Comparison of ENCODE assay signal across 8 mouse cellular contexts in genomic region chr4:136145991-136146711, GRCm38 (mm10). TPM values are rescaled to one million over a fixed set of nuclear protein-coding genes. Genes with fewer than 3 reads are reported as not detected.
DNase-seq lines count a peak whose midpoint lies in the region; ATAC-seq and TF ChIP-seq lines count a peak whose summit lies in the region.

No protein-coding gene starts in this region.

- TF ChIP-seq EP300 in heart, adult 2 months (IDR thresholded peaks at IDR 0.05; ENCODE audit: insufficient read depth, low read depth, low read length): 0 out of 2 replicates have a peak, but pooled peaks have one; percentile 16

- peak overlapping the region; percentile 80 for H3K4me3 ChIP-seq in heart, adult 2 months
- peak overlapping the region; percentile 68 for H3K4me3 ChIP-seq in embryonic fibroblast, embryonic 13.5 days (ENCODE audit: insufficient read depth, low read length)
- H3K4me3 ChIP-seq in intestine, postnatal 0 days (ENCODE audit: low read depth, low read length): peak overlapping the region; percentile 58; the same call in 1 of the 2 replicates
- peak overlapping the region; percentile 48; the same call in 1 of the 2 replicates for H3K4me3 ChIP-seq in midbrain, embryonic 15.5 days

- H3K4me2 ChIP-seq in intestine, postnatal 0 days (replicated peaks; ENCODE audit: low read depth): peak overlapping the region; percentile 71
- peak overlapping the region; percentile 79 for H3K4me2 ChIP-seq in midbrain, embryonic 15.5 days

- peak overlapping the region; percentile 69 for H3K9ac ChIP-seq in heart, adult 2 months (ENCODE audit: low read depth, low read length)
- 0 out of 2 replicates have a peak overlapping the region, but pooled peaks have one; percentile 63 for H3K9ac ChIP-seq in intestine, postnatal 0 days (ENCODE audit: low read depth, low read length)
- no peak overlapping the region for H3K9ac ChIP-seq in midbrain, embryonic 15.5 days

- peaks cover 9% of the 10 kb centered on the region for H3K4me1 ChIP-seq in heart, adult 2 months (ENCODE audit: control insufficient read depth, insufficient read depth, low read length)
- peaks cover 20% of the 10 kb centered on the region for H3K4me1 ChIP-seq in embryonic fibroblast, embryonic 13.5 days (ENCODE audit: control insufficient read depth, insufficient read depth, low read length)
- peaks cover 9% of the 10 kb centered on the region for H3K4me1 ChIP-seq in intestine, postnatal 0 days (replicated peaks; ENCODE audit: control insufficient read depth, insufficient read depth, low read length)
- H3K4me1 ChIP-seq in midbrain, embryonic 15.5 days: peaks cover 52% of the 10 kb centered on the region

- no peak for ATAC-seq in intestine, postnatal 0 days
- no peak for ATAC-seq in midbrain, embryonic 15.5 days (replicated peaks)

- DNase-seq in heart, adult 2 months: peak; percentile 17 to 35
- no peak for DNase-seq in heart, adult 9 months (ENCODE audit: low spot score in 2 of 2)
- DNase-seq in adipocyte (ENCODE audit: low spot score): no peak
- no peak for DNase-seq in thymus, postnatal 4 days
- DNase-seq in adrenal gland, postnatal 36 days: no peak

- H3K27ac ChIP-seq in heart, adult 2 months: peak overlapping the region; percentile 99
- peak overlapping the region; percentile 93 for H3K27ac ChIP-seq in embryonic fibroblast, embryonic 13.5 days (ENCODE audit: insufficient read depth, low read length)
- H3K27ac ChIP-seq in intestine, postnatal 0 days (ENCODE audit: low read depth, low read length): peak overlapping the region; percentile 85
- no peak overlapping the region for H3K27ac ChIP-seq in midbrain, embryonic 15.5 days

- WGBS in heart, adult 2 months: 36% methylated on average over 7 of the region's 7 CpGs
- 43% methylated on average over 7 of the region's 7 CpGs for WGBS in intestine, postnatal 0 days
- 17% methylated on average over 7 of the region's 7 CpGs for WGBS in midbrain, embryonic 15.5 days

- no peaks in the 10 kb centered on the region for H3K27me3 ChIP-seq in heart, adult 2 months (ENCODE audit: control insufficient read depth, insufficient read depth, low read length)
- H3K27me3 ChIP-seq in intestine, postnatal 0 days (replicated peaks; ENCODE audit: control insufficient read depth, insufficient read depth, low read length): no peaks in the 10 kb centered on the region
- 0 out of 2 replicates have a peak, but pooled peaks cover 6% of the 10 kb centered on the region for H3K27me3 ChIP-seq in midbrain, embryonic 15.5 days (replicated peaks)

- TF ChIP-seq POLR2A in heart, adult 2 months (IDR thresholded peaks at IDR 0.05; ENCODE audit: insufficient read depth, low read depth, low read length): no peak; the same call in 1 of the 2 replicates
- peak; percentile 76 for TF ChIP-seq POLR2A in embryonic fibroblast, embryonic 13.5 days (IDR thresholded peaks at IDR 0.05; ENCODE audit: low read depth, low read length)

- H3K9me3 ChIP-seq in intestine, postnatal 0 days (ENCODE audit: control insufficient read depth): no peaks in the 10 kb centered on the region
- H3K9me3 ChIP-seq in midbrain, embryonic 15.5 days: no peaks in the 10 kb centered on the region

- no peak for TF ChIP-seq CTCF in heart, adult 2 months (IDR thresholded peaks at IDR 0.05)
- no peak for TF ChIP-seq CTCF in embryonic fibroblast, embryonic 13.5 days (IDR thresholded peaks at IDR 0.05; ENCODE audit: borderline replicate concordance, insufficient read depth, low read length)
- no peak for TF ChIP-seq CTCF in intestine, postnatal 0 days (IDR thresholded peaks at IDR 0.05; ENCODE audit: low read depth)

- H3K79me2 ChIP-seq in heart, adult 2 months (replicated peaks; ENCODE audit: control insufficient read depth, insufficient read depth, low read length): no peaks in the 10 kb centered on the region

- H3K36me3 ChIP-seq in heart, adult 2 months (ENCODE audit: control insufficient read depth, insufficient read depth, low read length): peaks cover 3% of the 10 kb centered on the region
- no peaks in the 10 kb centered on the region for H3K36me3 ChIP-seq in intestine, postnatal 0 days (ENCODE audit: control insufficient read depth, insufficient read depth)
- H3K36me3 ChIP-seq in midbrain, embryonic 15.5 days (replicated peaks): no peaks in the 10 kb centered on the region

- intact Hi-C loops in heart, adult 2 months (cut with DNase I): no loop called here

RNA-seq across cellular contexts. Expression of gene Id3, which starts 2.9 kb away (rescaled TPM):
- total RNA-seq in heart, adult 2 months (2021): 10 to 100 TPM; 56.8 to 58.8 TPM
- 92.1 and 120 TPM in 2 replicates for polyA plus RNA-seq in heart, adult 2 months (2012; rRNA removed)
- 201 and 239 TPM in 2 replicates for polyA plus RNA-seq in embryonic fibroblast, embryonic 13.5 days (2011; ENCODE audit: insufficient read length, low read depth, missing spikeins)
- 106 and 118 TPM in 2 replicates for polyA plus RNA-seq in intestine, postnatal 0 days (2015; fragmentation: Nextera tagmentation; extraction: Ambion mirVana)
- polyA plus RNA-seq in midbrain, embryonic 15.5 days (2015; fragmentation: Nextera tagmentation; extraction: Ambion mirVana): 127 and 151 TPM in 2 replicates
- 10 to 100 TPM; 60.0 to 74.0 TPM for total RNA-seq in adrenal gland, postnatal 36 days (2021)

RNA-seq across cellular contexts. Expression of gene E2f2, which starts 26.0 kb away (rescaled TPM):
- total RNA-seq in heart, adult 2 months (2021): 1 to 10 TPM in 1 of 2 experiments, under 1 TPM in 1; 0.65 to 5.3 TPM
- polyA plus RNA-seq in heart, adult 2 months (2012; rRNA removed): 0.41 and 1.3 TPM in 2 replicates
- 0.78 and 1.1 TPM in 2 replicates for polyA plus RNA-seq in embryonic fibroblast, embryonic 13.5 days (2011; ENCODE audit: insufficient read length, low read depth, missing spikeins)
- 4.1 and 4.2 TPM in 2 replicates for polyA plus RNA-seq in intestine, postnatal 0 days (2015; fragmentation: Nextera tagmentation; extraction: Ambion mirVana)
- 2.2 and 2.3 TPM in 2 replicates for polyA plus RNA-seq in midbrain, embryonic 15.5 days (2015; fragmentation: Nextera tagmentation; extraction: Ambion mirVana)
- total RNA-seq in adrenal gland, postnatal 36 days (2021): 1 to 10 TPM; 2.1 to 2.3 TPM

Comparison
In these comparisons a context has a peak if more than half of its experiments do, and no peak if none do; other contexts are left out.
1. DNase-seq: peak in heart, adult 2 months (2 of 2); none in heart, adult 9 months (0 of 2), adipocyte (single experiment), thymus, postnatal 4 days (single experiment) and adrenal gland, postnatal 36 days (0 of 2).
2. Peak in every context shown above with its lines, with median percentiles within 50 percentile points of each other: H3K4me3 ChIP-seq.